12 mouse cellular contexts compared by ENCODE assay signal in the genomic region with DNA sequence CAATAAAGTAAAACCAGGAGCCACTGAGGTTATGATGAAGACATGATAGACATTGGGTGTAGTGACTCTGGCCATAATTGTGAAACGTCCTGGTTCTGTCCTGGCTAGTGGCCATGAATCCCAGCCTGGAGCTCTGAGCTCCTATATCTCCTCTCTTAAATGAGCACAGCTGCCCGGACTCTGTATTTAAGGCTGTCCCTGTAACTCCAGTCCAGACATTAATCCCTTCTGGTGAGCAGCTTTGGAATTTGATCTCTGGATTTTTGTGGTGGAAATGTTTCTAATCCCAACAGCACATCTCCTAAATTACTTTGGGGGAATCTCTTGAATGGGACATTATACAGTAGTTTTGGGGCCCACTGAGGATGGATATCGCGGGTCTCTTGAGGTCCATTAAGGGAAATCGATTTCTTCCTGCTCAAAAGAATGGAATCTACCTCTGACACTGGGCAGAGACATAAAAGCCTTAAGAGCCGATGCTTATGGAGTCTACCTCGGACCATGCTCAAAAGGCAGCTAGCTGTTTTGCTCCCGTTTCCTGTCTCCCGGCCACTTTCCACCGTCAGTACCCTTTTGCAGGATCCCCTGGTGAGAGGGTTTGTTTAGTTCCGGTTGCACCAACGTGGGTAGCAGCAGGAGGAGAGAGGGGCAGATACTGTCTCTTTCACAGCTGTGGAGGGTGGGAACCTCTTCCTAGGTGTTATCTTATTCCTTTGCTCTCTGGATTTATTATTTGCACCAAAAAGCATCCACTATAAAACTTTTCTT. TPM values are rescaled to one million over a fixed set of nuclear protein-coding genes. Genes with fewer than 3 reads are reported as not detected.
A peak's percentile ranks its signal among the peaks of the same experiment; 100 is the strongest.
DNase-seq lines count a peak whose midpoint lies in the region; ATAC-seq and TF ChIP-seq lines count a peak whose summit lies in the region.
"Had no signal": no experiment of that assay in that cellular context is flagged by ENCODE, and none has a peak within 500 bp of the region (broad histone marks: within the 10 kb centered on the region; RNA-seq: fewer than 3 reads in every experiment).

No protein-coding gene starts in this region.

- H3K9me3 ChIP-seq in forebrain, embryonic 14.5 days (replicated peaks; ENCODE audit: control insufficient read depth, low read length): no peaks in the 10 kb centered on the region
- H3K9me3 ChIP-seq in forebrain, postnatal 0 days (ENCODE audit: low read length): no peaks in the 10 kb centered on the region
- H3K9me3 ChIP-seq in hindbrain, embryonic 14.5 days (ENCODE audit: control insufficient read depth, low read length): no peaks in the 10 kb centered on the region
- H3K9me3 ChIP-seq in neural tube, embryonic 13.5 days: no peaks in the 10 kb centered on the region
- H3K9me3 ChIP-seq: liver, embryonic 15.5 days had no signal

- no peak for ATAC-seq in forebrain, embryonic 14.5 days
- no peak for ATAC-seq in forebrain, postnatal 0 days
- no peak for ATAC-seq in hindbrain, embryonic 14.5 days (ENCODE audit: low FRiP score)
- ATAC-seq in neural tube, embryonic 13.5 days (ENCODE audit: low read depth): no peak
- no peak for ATAC-seq in activated CD4-positive, CD25-positive, alpha-beta regulatory T cell, adult 4 months

- H3K4me2 ChIP-seq in forebrain, embryonic 14.5 days (ENCODE audit: low read length): peak overlapping the region; percentile 26; the same call in 1 of the 2 replicates
- no peak overlapping the region for H3K4me2 ChIP-seq in forebrain, postnatal 0 days (ENCODE audit: low read depth)
- H3K4me2 ChIP-seq in hindbrain, embryonic 14.5 days (replicated peaks): peak overlapping the region; percentile 21
- H3K4me2 ChIP-seq in neural tube, embryonic 13.5 days: peak overlapping the region; percentile 33; the same call in 1 of the 2 replicates
- H3K4me2 ChIP-seq: liver, embryonic 15.5 days had no signal

- 31% methylated on average over 12 of the region's 12 CpGs for WGBS in forebrain, embryonic 14.5 days
- WGBS in forebrain, postnatal 0 days: 34% methylated on average over 12 of the region's 12 CpGs
- 22% methylated on average over 12 of the region's 12 CpGs for WGBS in hindbrain, embryonic 14.5 days
- WGBS in neural tube, embryonic 13.5 days: 17% methylated on average over 12 of the region's 12 CpGs

- H3K9ac ChIP-seq in forebrain, embryonic 14.5 days (ENCODE audit: low read length): no peak overlapping the region
- no peak overlapping the region for H3K9ac ChIP-seq in forebrain, postnatal 0 days
- no peak overlapping the region for H3K9ac ChIP-seq in hindbrain, embryonic 14.5 days
- no peak overlapping the region; the same call in 1 of the 2 replicates for H3K9ac ChIP-seq in neural tube, embryonic 13.5 days
- H3K9ac ChIP-seq: liver, embryonic 15.5 days had no signal

- H3K27ac ChIP-seq in forebrain, embryonic 14.5 days (ENCODE audit: low read depth, low read length): no peak overlapping the region
- no peak overlapping the region for H3K27ac ChIP-seq in forebrain, postnatal 0 days (ENCODE audit: low read depth, low read length)
- H3K27ac ChIP-seq in hindbrain, embryonic 14.5 days: no peak overlapping the region
- H3K27ac ChIP-seq in neural tube, embryonic 13.5 days (replicated peaks): no peak overlapping the region
- H3K27ac ChIP-seq: liver, embryonic 15.5 days had no signal

- no peaks in the 10 kb centered on the region for H3K27me3 ChIP-seq in forebrain, embryonic 14.5 days (replicated peaks; ENCODE audit: control insufficient read depth, insufficient read depth, low read length)
- no peaks in the 10 kb centered on the region for H3K27me3 ChIP-seq in forebrain, postnatal 0 days (ENCODE audit: insufficient read depth, low read length)
- no peaks in the 10 kb centered on the region for H3K27me3 ChIP-seq in hindbrain, embryonic 14.5 days (ENCODE audit: control insufficient read depth, insufficient read depth, low read length)
- H3K27me3 ChIP-seq in neural tube, embryonic 13.5 days: no peaks in the 10 kb centered on the region

- no peak overlapping the region for H3K4me3 ChIP-seq in forebrain, embryonic 14.5 days (ENCODE audit: low read depth, low read length)
- no peak overlapping the region for H3K4me3 ChIP-seq in forebrain, postnatal 0 days (ENCODE audit: low read depth, low read length)
- no peak overlapping the region for H3K4me3 ChIP-seq in hindbrain, embryonic 14.5 days (replicated peaks; ENCODE audit: low read length)
- H3K4me3 ChIP-seq in neural tube, embryonic 13.5 days: no peak overlapping the region
- H3K4me3 ChIP-seq: liver, embryonic 15.5 days had no signal

- no peak for TF ChIP-seq CTCF in forebrain, postnatal 0 days (IDR thresholded peaks at IDR 0.05; ENCODE audit: low read depth)

- DNase-seq in forebrain, embryonic 14.5 days (ENCODE audit: low spot score): no peak
- DNase-seq in forebrain, postnatal 0 days: no peak
- DNase-seq in kidney, postnatal 4 days: peak; percentile 26 to 38
- DNase-seq in kidney, adult 11 months: no peak
- DNase-seq in hindbrain, embryonic 14.5 days (ENCODE audit: low spot score): no peak
- no peak for DNase-seq in adrenal gland, adult 2 months
- DNase-seq: heart, adult 18-20 months; right cerebral cortex, postnatal 14 days had no signal

- H3K36me3 ChIP-seq in forebrain, embryonic 14.5 days (ENCODE audit: control insufficient read depth, insufficient read depth, low read length): no peaks in the 10 kb centered on the region
- no peaks in the 10 kb centered on the region for H3K36me3 ChIP-seq in forebrain, postnatal 0 days (ENCODE audit: insufficient read depth)
- H3K36me3 ChIP-seq in hindbrain, embryonic 14.5 days (replicated peaks; ENCODE audit: control insufficient read depth, insufficient read depth): no peaks in the 10 kb centered on the region
- no peaks in the 10 kb centered on the region for H3K36me3 ChIP-seq in neural tube, embryonic 13.5 days
- H3K36me3 ChIP-seq: liver, embryonic 15.5 days had no signal

- peaks cover 12% of the 10 kb centered on the region for H3K4me1 ChIP-seq in forebrain, embryonic 14.5 days (ENCODE audit: control insufficient read depth, insufficient read depth, low read length)
- no peaks in the 10 kb centered on the region for H3K4me1 ChIP-seq in forebrain, postnatal 0 days (ENCODE audit: insufficient read depth)
- peaks cover 16% of the 10 kb centered on the region for H3K4me1 ChIP-seq in hindbrain, embryonic 14.5 days (replicated peaks; ENCODE audit: control insufficient read depth, insufficient read depth, low read length)
- H3K4me1 ChIP-seq in neural tube, embryonic 13.5 days (replicated peaks): peaks cover 22% of the 10 kb centered on the region
- H3K4me1 ChIP-seq: liver, embryonic 15.5 days had no signal

RNA-seq across cellular contexts. Expression of a gene that starts 41.2 kb away (rescaled TPM):
- 0.83 and 1.1 TPM in 2 replicates for polyA plus RNA-seq in forebrain, embryonic 14.5 days (2014; fragmentation: Nextera tagmentation; extraction: Ambion mirVana)
- 1.3 and 1.7 TPM in 2 replicates for total RNA-seq in forebrain, postnatal 0 days (2014; rRNA removed)
- polyA plus RNA-seq in forebrain, postnatal 0 days (2015; fragmentation: Nextera tagmentation; extraction: Ambion mirVana): 1.6 and 2.4 TPM in 2 replicates
- 2.6 and 3.7 TPM in 2 replicates for polyA plus RNA-seq in hindbrain, embryonic 14.5 days (2014; fragmentation: Nextera tagmentation; extraction: Ambion mirVana)
- polyA plus RNA-seq in neural tube, embryonic 13.5 days (2015; fragmentation: Nextera tagmentation; extraction: Ambion mirVana): 6.6 and 7.1 TPM in 2 replicates
- under 1 TPM in 1 of 2 experiments, not detected in 1; 0.17 TPM for polyA plus RNA-seq in activated CD4-positive, CD25-positive, alpha-beta regulatory T cell, adult 4 months (2017; shearing (Covaris generic))
- 1 to 10 TPM in 1 of 2 experiments, under 1 TPM in 1; 0.98 to 1.6 TPM for total RNA-seq in adrenal gland, adult 2 months (2021)
- polyA plus RNA-seq in adrenal gland, adult 2 months (2012; rRNA removed): 0.11 and 0.37 TPM in 2 replicates
- total RNA-seq: heart, adult 18-20 months; monocyte, adult 5-6 weeks had no signal
- polyA plus RNA-seq: liver, embryonic 15.5 days had no signal

RNA-seq across cellular contexts. Expression of a gene that starts 47.6 kb away (rescaled TPM):
- 4.6 and 5.4 TPM in 2 replicates for polyA plus RNA-seq in forebrain, embryonic 14.5 days (2014; fragmentation: Nextera tagmentation; extraction: Ambion mirVana)
- total RNA-seq in forebrain, postnatal 0 days (2014; rRNA removed): 18.0 and 24.8 TPM in 2 replicates
- polyA plus RNA-seq in forebrain, postnatal 0 days (2015; fragmentation: Nextera tagmentation; extraction: Ambion mirVana): 5.5 and 8.8 TPM in 2 replicates
- 9.8 and 10.8 TPM in 2 replicates for polyA plus RNA-seq in hindbrain, embryonic 14.5 days (2014; fragmentation: Nextera tagmentation; extraction: Ambion mirVana)
- polyA plus RNA-seq in neural tube, embryonic 13.5 days (2015; fragmentation: Nextera tagmentation; extraction: Ambion mirVana): 8.9 and 10.7 TPM in 2 replicates
- 1 to 10 TPM; 6.5 to 7.4 TPM for polyA plus RNA-seq in activated CD4-positive, CD25-positive, alpha-beta regulatory T cell, adult 4 months (2017; shearing (Covaris generic))
- total RNA-seq in adrenal gland, adult 2 months (2021): 10 to 100 TPM; 32.4 to 45.8 TPM
- 13.3 and 22.3 TPM in 2 replicates for polyA plus RNA-seq in adrenal gland, adult 2 months (2012; rRNA removed)

Comparison
In these comparisons a context has a peak if more than half of its experiments do, and no peak if none do; other contexts are left out.
1. DNase-seq: peak in kidney, postnatal 4 days (2 of 2); none in forebrain, embryonic 14.5 days (single experiment), forebrain, postnatal 0 days (single experiment), kidney, adult 11 months (single experiment), hindbrain, embryonic 14.5 days (single experiment) and adrenal gland, adult 2 months (single experiment).